Mouse (Mus musculus) midbrain, postnatal 0 days (tissue): ENCODE measurements around the gene Ephb4. TPM values are rescaled to one million over a fixed set of nuclear protein-coding genes. Genes with fewer than 3 reads are reported as not detected.

Experiments
- ATAC-seq: fragments of 200-750 bp; cut with Nextera tagmentation; 2 replicates; pipeline ENCODE4 v1.8.0; 2017; ENCODE audit warnings: moderate number of reproducible peaks, mild to moderate bottlenecking, moderate TSS enrichment, moderate library complexity; ENCODE audit not compliant: low FRiP score
- DNase-seq: peaks from one replicate; pipeline ENCODE4 v3.0.0-alpha.2; 2015; ENCODE audit warnings: low spot score
- H3K27ac ChIP-seq: fragments of 300-500 bp; sonication (generic); 2 replicates; pipeline ENCODE4 v1.5.1; 2014; ENCODE audit warnings: low read depth, mild to moderate bottlenecking, low read length, mixed read lengths
- H3K27me3 ChIP-seq: fragments of 300-500 bp; sonication (generic); 2 replicates; pipeline ENCODE4 v1.6.1; 2014; ENCODE audit warnings: low read length, control low read depth, mixed read lengths; ENCODE audit not compliant: insufficient read depth
- H3K36me3 ChIP-seq: fragments of 300-500 bp; sonication (generic); 2 replicates; pipeline ENCODE4 v1.6.1; 2014; ENCODE audit warnings: low read length, control low read depth, mixed read lengths; ENCODE audit not compliant: insufficient read depth
- H3K4me1 ChIP-seq: fragments of 300-500 bp; sonication (generic); 2 replicates; pipeline ENCODE4 v1.6.1; 2014; ENCODE audit warnings: mild to moderate bottlenecking, control low read depth, antibody characterized with exemption, low read length, mixed read lengths; ENCODE audit not compliant: insufficient read depth
- H3K4me2 ChIP-seq: fragments of 300-500 bp; sonication (generic); 2 replicates; pipeline ENCODE4 v1.6.1; 2014; ENCODE audit warnings: low read depth, mild to moderate bottlenecking, low read length, mixed read lengths; ENCODE audit not compliant: poor library complexity, severe bottlenecking
- H3K4me3 ChIP-seq: fragments of 300-500 bp; sonication (generic); 2 replicates; pipeline ENCODE4 v1.5.1; 2014; ENCODE audit warnings: low read depth, mild to moderate bottlenecking, low read length, moderate library complexity
- H3K9ac ChIP-seq: fragments of 300-500 bp; sonication (generic); replicated peaks from 2 replicates; pipeline ENCODE4 v1.6.1; 2014; ENCODE audit warnings: mild to moderate bottlenecking, low read length, moderate library complexity, mixed read lengths; ENCODE audit not compliant: poor library complexity, severe bottlenecking
- H3K9me3 ChIP-seq: fragments of 300-500 bp; sonication (generic); 2 replicates; pipeline ENCODE4 v1.6.1; 2016; ENCODE audit warnings: low read length, control low read depth
- CTCF ChIP-seq: IDR thresholded peaks from 2 replicates; pipeline ENCODE4 v1.5.1; 2016; ENCODE audit warnings: antibody characterized with exemption, mild to moderate bottlenecking
- WGBS: fragments of 180-500 bp; shearing (Covaris S2); extraction: QIAGEN DNeasy Blood & Tissue Kit; methylation state at CpG from one replicate; pipeline ENCODE4 v1.1.7; 2014; 5-methylcytosine and 5-hydroxymethylcytosine counted together
- polyA plus RNA-seq: library from polyadenylated mRNA; unstranded; fragments of >200 nt; fragmentation: Nextera tagmentation; extraction: Ambion mirVana; gene quantifications from 2 replicates; pipeline ENCODE4 v1.2.1, GENCODE M21; 2015
- total RNA-seq: library from RNA; depleted of rRNA; stranded (reverse); fragments of >200 nt; gene quantifications from 2 replicates; pipeline ENCODE4 v1.2.3, GENCODE M21; 2014; rRNA removed

Gene Ephb4
- total and polyA plus RNA-seq, 2 experiments from 2014 or later = 4.7 to 16.0 TPM

DNA sequence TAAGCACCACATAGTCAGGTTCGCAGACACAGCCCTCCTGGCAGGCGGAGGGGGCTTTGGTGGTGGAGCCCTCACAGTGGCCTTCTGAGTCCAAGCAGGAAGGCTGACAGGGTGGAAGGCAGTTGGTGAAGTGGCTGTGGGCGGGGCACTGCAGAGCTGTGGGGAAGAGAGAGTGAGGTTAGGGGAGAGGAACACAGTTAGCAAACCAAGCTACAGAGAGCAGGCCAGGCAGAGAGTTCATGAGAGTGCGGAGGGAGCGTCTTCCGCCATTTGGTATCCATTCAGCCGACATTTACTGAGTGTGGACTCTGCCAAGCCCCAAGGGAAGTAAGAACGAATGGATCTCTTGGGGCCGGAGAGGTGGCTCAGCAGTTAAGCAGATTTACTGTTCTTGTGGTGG is 69.2 kb downstream of the Ephb4 start:
- Histone ChIP-seq H3K4me2 (no peak overlapping the region), H3K9me3 (no peaks in the 10 kb centered on the region), H3K27me3 (no peaks in the 10 kb centered on the region), H3K36me3 (no peaks in the 10 kb centered on the region), H3K4me1 (no peaks in the 10 kb centered on the region), H3K4me3 (no peak overlapping the region), H3K9ac (no peak overlapping the region), H3K27ac (no peak overlapping the region)
- DNase-seq (no peak), ATAC-seq (no peak)
- no peak for TF ChIP-seq CTCF
- 81% methylated on average over 9 of the region's 9 CpGs for WGBS

DNA sequence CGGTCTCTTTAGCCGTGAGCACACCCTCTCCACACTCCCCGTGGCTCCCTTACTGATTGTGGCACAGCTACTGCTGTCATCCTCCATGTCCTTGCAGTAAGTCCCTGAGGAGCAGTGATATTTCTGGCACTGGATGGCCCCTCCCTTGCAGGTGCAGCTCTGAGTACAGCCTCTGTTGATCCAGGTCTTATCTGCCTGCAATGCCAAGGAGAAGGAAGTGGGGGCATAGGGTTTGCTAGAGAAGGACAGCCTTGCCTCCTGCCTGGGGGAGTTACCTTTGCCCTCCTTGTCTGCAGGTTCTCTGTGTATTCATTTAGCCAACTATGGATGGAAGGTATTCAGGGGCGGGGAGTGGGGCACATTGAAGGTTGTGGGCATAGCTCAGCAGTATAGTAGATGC is 69.9 kb downstream of the Ephb4 start:
- H3K9ac ChIP-seq = no peak overlapping the region
- H3K27ac ChIP-seq = no peak overlapping the region
- WGBS = 82% methylated on average over 4 of the region's 4 CpGs
- H3K27me3 ChIP-seq = no peaks in the 10 kb centered on the region
- no peaks in the 10 kb centered on the region for H3K4me1 ChIP-seq
- H3K9me3 ChIP-seq = no peaks in the 10 kb centered on the region
- no peak overlapping the region for H3K4me2 ChIP-seq
- H3K36me3 ChIP-seq = no peaks in the 10 kb centered on the region
- no peak overlapping the region for H3K4me3 ChIP-seq
- ATAC-seq (no peak), DNase-seq (no peak)
- no peak for TF ChIP-seq CTCF

DNA sequence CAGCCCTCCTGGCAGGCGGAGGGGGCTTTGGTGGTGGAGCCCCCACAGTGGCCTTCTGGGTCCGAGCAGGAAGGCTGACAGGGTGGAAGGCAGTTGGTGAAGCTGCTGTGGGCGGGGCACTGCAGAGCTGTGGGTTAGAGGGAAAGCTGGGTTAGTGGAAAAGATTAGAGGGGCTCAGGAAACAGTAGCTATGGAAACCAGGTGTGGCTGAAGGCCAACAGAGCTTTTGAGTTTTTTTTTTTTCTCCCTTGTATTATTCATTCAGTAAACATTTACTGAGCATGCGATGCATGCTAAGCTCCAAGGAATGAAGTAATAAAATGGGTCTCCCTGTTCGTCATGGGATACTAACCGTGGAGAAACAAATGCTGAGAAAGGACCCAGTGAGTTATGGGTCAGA is 75.7 kb downstream of the Ephb4 start:
- no peak for TF ChIP-seq CTCF
- Histone ChIP-seq H3K27me3 (no peaks in the 10 kb centered on the region), H3K9ac (no peak overlapping the region), H3K36me3 (no peaks in the 10 kb centered on the region), H3K27ac (peak overlapping the region; percentile 55), H3K4me1 (peaks cover 3% of the 10 kb centered on the region; the same call in 1 of the 2 replicates), H3K9me3 (no peaks in the 10 kb centered on the region), H3K4me2 (no peak overlapping the region), H3K4me3 (no peak overlapping the region)
- peak; percentile 49; the same call in 1 of the 2 replicates for ATAC-seq
- 54% methylated on average over 6 of the region's 6 CpGs for WGBS
- peak; percentile 22 for DNase-seq

Other genes with a start within 250 kb of the Ephb4 start
- 3.7 and 5.4 TPM in 2 replicates for gene Trim56, start 233.9 kb upstream of the Ephb4 start, total RNA-seq
- 1.2 and 1.4 TPM in 2 replicates for gene Trim56, start 233.9 kb upstream of the Ephb4 start, polyA plus RNA-seq
- not detected in 2 replicates for gene Muc3, start 200.8 kb upstream of the Ephb4 start, total RNA-seq
- gene Muc3, start 200.8 kb upstream of the Ephb4 start, polyA plus RNA-seq = not detected in 2 replicates
- 0.90 TPM in 1 of 2 replicates, not detected in the other for gene Muc3a, start 137.7 kb upstream of the Ephb4 start, total RNA-seq
- gene Muc3a, start 137.7 kb upstream of the Ephb4 start, polyA plus RNA-seq = 0.45 and 0.68 TPM in 2 replicates
- gene Ache, start 62.6 kb upstream of the Ephb4 start, total RNA-seq = 168 and 174 TPM in 2 replicates
- 132 and 148 TPM in 2 replicates for gene Ache, start 62.6 kb upstream of the Ephb4 start, polyA plus RNA-seq
- 24.5 and 29.3 TPM in 2 replicates for gene Ufsp1, start 55.5 kb upstream of the Ephb4 start, total RNA-seq
- 35.0 and 41.2 TPM in 2 replicates for gene Ufsp1, start 55.5 kb upstream of the Ephb4 start, polyA plus RNA-seq
- gene Srrt, start 42.4 kb upstream of the Ephb4 start, total RNA-seq = 112 and 114 TPM in 2 replicates
- 53.4 and 56.4 TPM in 2 replicates for gene Srrt, start 42.4 kb upstream of the Ephb4 start, polyA plus RNA-seq
- gene Trip6, start 35.7 kb upstream of the Ephb4 start, total RNA-seq = 11.6 and 17.5 TPM in 2 replicates
- 10.3 and 10.9 TPM in 2 replicates for gene Trip6, start 35.7 kb upstream of the Ephb4 start, polyA plus RNA-seq
- gene Slc12a9, start 16.5 kb upstream of the Ephb4 start, total RNA-seq = 28.9 and 30.4 TPM in 2 replicates
- 27.0 and 27.8 TPM in 2 replicates for gene Slc12a9, start 16.5 kb upstream of the Ephb4 start, polyA plus RNA-seq
- 0.85 and 0.99 TPM in 2 replicates for gene Zan, start 127.0 kb downstream of the Ephb4 start, total RNA-seq
- 0.31 and 0.49 TPM in 2 replicates for gene Zan, start 127.0 kb downstream of the Ephb4 start, polyA plus RNA-seq
- 73.2 and 95.3 TPM in 2 replicates for gene Pop7, start 152.4 kb downstream of the Ephb4 start, total RNA-seq
- gene Pop7, start 152.4 kb downstream of the Ephb4 start, polyA plus RNA-seq = 91.5 and 95.6 TPM in 2 replicates
- 23.6 and 30.8 TPM in 2 replicates for gene Gigyf1, start 168.4 kb downstream of the Ephb4 start, total RNA-seq
- gene Gigyf1, start 168.4 kb downstream of the Ephb4 start, polyA plus RNA-seq = 16.3 and 17.8 TPM in 2 replicates
- gene Epo, start 183.1 kb downstream of the Ephb4 start, total RNA-seq = not detected in 2 replicates
- not detected in 2 replicates for gene Epo, start 183.1 kb downstream of the Ephb4 start, polyA plus RNA-seq
- 1,154 and 1,456 TPM in 2 replicates for gene Gnb2, start 183.4 kb downstream of the Ephb4 start, total RNA-seq
- gene Gnb2, start 183.4 kb downstream of the Ephb4 start, polyA plus RNA-seq = 590 and 632 TPM in 2 replicates
- gene Actl6b, start 203.4 kb downstream of the Ephb4 start, total RNA-seq = 248 and 270 TPM in 2 replicates
- gene Actl6b, start 203.4 kb downstream of the Ephb4 start, polyA plus RNA-seq = 264 and 287 TPM in 2 replicates
- 22.3 and 29.6 TPM in 2 replicates for gene Tfr2, start 219.7 kb downstream of the Ephb4 start, total RNA-seq
- 21.7 and 22.7 TPM in 2 replicates for gene Tfr2, start 219.7 kb downstream of the Ephb4 start, polyA plus RNA-seq